Mouse (Mus musculus) midbrain, embryonic 14.5 days (tissue): ENCODE data around the gene Eif2ak4. TPM values are rescaled to one million over a fixed set of nuclear protein-coding genes. Genes with fewer than 3 reads are reported as not detected.

ENCODE experiments used
- ATAC-seq: fragments of 200-750 bp; cut with Nextera tagmentation; 2 replicates; pipeline ENCODE4 v1.8.0; 2017; ENCODE audit warnings: moderate number of reproducible peaks, moderate library complexity; ENCODE audit not compliant: low FRiP score, low TSS enrichment
- DNase-seq: peaks from one replicate; pipeline ENCODE4 v3.0.0-alpha.2; 2015
- H3K27ac ChIP-seq: fragments of 300-500 bp; sonication (generic); replicated peaks from 2 replicates; pipeline ENCODE4 v1.5.1; 2014; ENCODE audit warnings: mild to moderate bottlenecking, low read depth, low read length, moderate library complexity
- H3K27me3 ChIP-seq: fragments of 300-500 bp; sonication (generic); 2 replicates; pipeline ENCODE4 v1.6.1; 2014; ENCODE audit warnings: low read length, control low read depth, mixed read lengths; ENCODE audit not compliant: control insufficient read depth, insufficient read depth
- H3K36me3 ChIP-seq: fragments of 300-500 bp; sonication (generic); 2 replicates; pipeline ENCODE4 v1.6.1; 2014; ENCODE audit warnings: low read length, control low read depth; ENCODE audit not compliant: control insufficient read depth, insufficient read depth
- H3K4me1 ChIP-seq: fragments of 300-500 bp; sonication (generic); 2 replicates; pipeline ENCODE4 v1.6.1; 2014; ENCODE audit warnings: mild to moderate bottlenecking, antibody characterized with exemption, low read length, control low read depth; ENCODE audit not compliant: control insufficient read depth, insufficient read depth
- H3K4me2 ChIP-seq: fragments of 300-500 bp; sonication (generic); 2 replicates; pipeline ENCODE4 v1.6.1; 2014; ENCODE audit warnings: mild to moderate bottlenecking, low read length, moderate library complexity
- H3K4me3 ChIP-seq: fragments of 300-500 bp; sonication (generic); replicated peaks from 2 replicates; pipeline ENCODE4 v1.5.1; 2014; ENCODE audit warnings: low read depth, low read length
- H3K9ac ChIP-seq: fragments of 300-500 bp; sonication (generic); replicated peaks from 2 replicates; pipeline ENCODE4 v1.6.1; 2014; ENCODE audit warnings: mild to moderate bottlenecking, low read length, moderate library complexity
- H3K9me3 ChIP-seq: fragments of 300-500 bp; sonication (generic); 2 replicates; pipeline ENCODE4 v1.6.1; 2016; ENCODE audit warnings: low read length, control low read depth, mixed read lengths; ENCODE audit not compliant: control insufficient read depth
- WGBS: fragments of 180-500 bp; shearing (Covaris S2); extraction: QIAGEN DNeasy Blood & Tissue Kit; methylation state at CpG from one replicate; pipeline ENCODE4 v1.1.7; 2014; 5-methylcytosine and 5-hydroxymethylcytosine counted together
- polyA plus RNA-seq: library from polyadenylated mRNA; unstranded; fragments of >200 nt; fragmentation: Nextera tagmentation; extraction: Ambion mirVana; gene quantifications from 2 replicates; pipeline ENCODE4 v1.2.1, GENCODE M21; 2014

Eif2ak4 gene
- polyA plus RNA-seq, 1 experiment from 2014 or later = 10.2 TPM

- H3K27ac ChIP-seq = no peak overlapping the region
- DNase-seq (no peak), ATAC-seq (no peak)
- H3K9me3 ChIP-seq = no peaks in the 10 kb centered on the region
- H3K27me3 ChIP-seq = no peaks in the 10 kb centered on the region
- no peaks in the 10 kb centered on the region for H3K36me3 ChIP-seq
- no peak overlapping the region for H3K4me2 ChIP-seq
- peaks cover 8% of the 10 kb centered on the region; the same call in 1 of the 2 replicates for H3K4me1 ChIP-seq
- 85% methylated on average over 16 of the region's 16 CpGs for WGBS
- H3K9ac ChIP-seq = no peak overlapping the region
- H3K4me3 ChIP-seq = no peak overlapping the region
Observed at GRCm38 (mm10) chr2:118512418-118513377, 124.3 kb downstream of the Eif2ak4 start.

- no peak overlapping the region for H3K4me2 ChIP-seq
- no peaks in the 10 kb centered on the region for H3K9me3 ChIP-seq
- peaks cover 6% of the 10 kb centered on the region; the same call in 1 of the 2 replicates for H3K4me1 ChIP-seq
- ATAC-seq (no peak), DNase-seq (peak; percentile 59)
- peak overlapping the region; percentile 38 for H3K27ac ChIP-seq
- H3K27me3 ChIP-seq = no peaks in the 10 kb centered on the region
- no peak overlapping the region for H3K4me3 ChIP-seq
- WGBS = 49% methylated on average over 9 of the region's 9 CpGs
- H3K9ac ChIP-seq = no peak overlapping the region
- no peaks in the 10 kb centered on the region for H3K36me3 ChIP-seq
Observed at GRCm38 (mm10) chr2:118520042-118520933, 131.9 kb downstream of the Eif2ak4 start.

- ATAC-seq = no peak
- H3K9me3 ChIP-seq = no peaks in the 10 kb centered on the region
- 63% methylated on average over 2 of the region's 2 CpGs for WGBS
- H3K4me3 ChIP-seq = no peak overlapping the region
- H3K27ac ChIP-seq = no peak overlapping the region
- no peaks in the 10 kb centered on the region for H3K27me3 ChIP-seq
- H3K36me3 ChIP-seq = no peaks in the 10 kb centered on the region
- peaks cover 6% of the 10 kb centered on the region; the same call in 1 of the 2 replicates for H3K4me1 ChIP-seq
- H3K9ac ChIP-seq = no peak overlapping the region
- DNase-seq = no peak
- no peak overlapping the region for H3K4me2 ChIP-seq
Observed at GRCm38 (mm10) chr2:118522265-118522664, 133.8 kb downstream of the Eif2ak4 start.

DNA sequence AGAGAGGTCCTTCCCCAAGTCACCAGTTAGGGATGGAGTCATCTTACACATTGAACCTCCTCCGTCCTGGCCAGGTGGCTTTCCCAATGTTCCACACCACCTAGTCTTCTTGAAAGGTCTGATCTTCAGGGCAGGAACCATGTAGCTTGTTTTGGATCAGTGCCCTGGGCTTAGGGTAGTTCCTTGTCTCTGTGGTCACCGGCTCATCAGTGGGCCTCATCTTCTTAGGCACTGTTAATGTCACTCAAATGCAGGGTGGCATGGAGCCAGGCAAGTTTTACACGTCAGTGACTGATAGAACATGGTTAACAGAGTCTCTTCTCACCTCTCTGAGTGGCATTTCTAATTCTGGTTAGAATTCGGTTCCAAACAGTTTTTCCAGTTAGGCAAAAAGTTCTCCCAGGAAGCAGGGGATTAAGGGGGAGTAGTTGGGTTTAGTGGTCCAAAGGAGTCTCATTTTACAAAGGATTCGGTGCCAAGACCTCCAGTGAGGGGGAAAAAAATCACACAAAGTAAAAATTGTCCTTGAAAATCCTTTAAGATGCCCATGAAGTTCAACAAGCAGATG is 134.8 kb downstream of the Eif2ak4 start:
- H3K9me3 ChIP-seq = no peaks in the 10 kb centered on the region

GRCm38 (mm10) chr2:118524811-118525210 is 136.4 kb downstream of the Eif2ak4 start:
- ATAC-seq (no peak), DNase-seq (no peak)
- Histone ChIP-seq H3K36me3 (no peaks in the 10 kb centered on the region), H3K27ac (no peak overlapping the region), H3K4me3 (no peak overlapping the region), H3K9ac (no peak overlapping the region), H3K27me3 (no peaks in the 10 kb centered on the region), H3K9me3 (no peaks in the 10 kb centered on the region), H3K4me2 (no peak overlapping the region), H3K4me1 (peaks cover 12% of the 10 kb centered on the region; the same call in 1 of the 2 replicates)
- 90% methylated on average over 3 of the region's 3 CpGs for WGBS

More for the DNA sequence above, 134.8 kb downstream of the Eif2ak4 start:
- Histone ChIP-seq H3K27me3 (no peaks in the 10 kb centered on the region), H3K4me1 (peaks cover 6% of the 10 kb centered on the region; the same call in 1 of the 2 replicates), H3K9ac (no peak overlapping the region), H3K36me3 (no peaks in the 10 kb centered on the region), H3K4me2 (no peak overlapping the region), H3K27ac (no peak overlapping the region), H3K4me3 (no peak overlapping the region)
- ATAC-seq = no peak
- WGBS = 49% methylated on average over 5 of the region's 5 CpGs
- no peak for DNase-seq

Other genes starting within 250 kb of the Eif2ak4 start
- gene Fsip1, start 131.7 kb upstream of the Eif2ak4 start, polyA plus RNA-seq = 3.2 and 3.5 TPM in 2 replicates
- gene Gpr176, start 15.2 kb upstream of the Eif2ak4 start, polyA plus RNA-seq = 4.1 and 4.7 TPM in 2 replicates
- 327 and 366 TPM in 2 replicates for gene Srp14, start 91.1 kb downstream of the Eif2ak4 start, polyA plus RNA-seq
- 1.9 and 2.8 TPM in 2 replicates for gene Bmf, start 161.1 kb downstream of the Eif2ak4 start, polyA plus RNA-seq
- gene Bub1b, start 209.6 kb downstream of the Eif2ak4 start, polyA plus RNA-seq = 8.4 and 19.7 TPM in 2 replicates